Mouse (Mus musculus) ES-E14 (cell line): ENCODE results near the gene Ddx58. TPM values are rescaled to one million over a fixed set of nuclear protein-coding genes. Genes with fewer than 3 reads are reported as not detected.
A peak's percentile ranks its signal among the peaks of the same experiment; 100 is the strongest.

ENCODE experiments used
- DNase-seq: peaks from one replicate; pipeline ENCODE4 v3.0.0-alpha.2; 2013; ENCODE audit warnings: low read depth, low spot score
- H3K27ac ChIP-seq: 2 replicates; pipeline ENCODE4 v1.5.1; 2012; ENCODE audit warnings: low read depth, mild to moderate bottlenecking, low read length, moderate library complexity, mixed read lengths; ENCODE audit not compliant: poor library complexity, insufficient read depth, severe bottlenecking
- H3K36me3 ChIP-seq: 2 replicates; pipeline ENCODE4 v1.6.1; 2012; ENCODE audit warnings: mild to moderate bottlenecking, low read length, moderate library complexity, mixed read lengths; ENCODE audit not compliant: control insufficient read depth, poor library complexity, insufficient read depth, severe bottlenecking
- H3K4me1 ChIP-seq, 2 experiments: fragments of 150-350 bp in 1 of 2; sonication (generic) in 1 of 2; 2 replicates each; pipeline ENCODE4 v1.6.1; 2012; ENCODE audit warnings: low read length in 2 of 2, mild to moderate bottlenecking in 1 of 2, mixed read lengths in 1 of 2; ENCODE audit not compliant: control insufficient read depth in 2 of 2, insufficient read depth in 2 of 2, poor library complexity in 1 of 2
- H3K4me3 ChIP-seq, 2 experiments: fragments of 150-350 bp in 1 of 2; sonication (generic) in 1 of 2; 2 replicates each; pipeline ENCODE4 v1.5.1; 2012; ENCODE audit warnings: low read length in 2 of 2, low read depth in 1 of 2, mild to moderate bottlenecking in 1 of 2, mixed read lengths in 1 of 2; ENCODE audit not compliant: insufficient read depth in 1 of 2, poor library complexity in 1 of 2, severe bottlenecking in 1 of 2
- H3K9ac ChIP-seq: 2 replicates; pipeline ENCODE4 v1.6.1; 2012; ENCODE audit warnings: low read depth, mild to moderate bottlenecking, low read length, mixed read lengths; ENCODE audit not compliant: poor library complexity, insufficient read depth, severe bottlenecking
- H3K9me3 ChIP-seq: fragments of 150-350 bp; sonication (generic); 2 replicates; pipeline ENCODE4 v1.6.1; 2012; ENCODE audit warnings: low read depth, mild to moderate bottlenecking, low read length; ENCODE audit not compliant: control insufficient read depth, insufficient read depth
- CHD2 ChIP-seq: IDR thresholded peaks from 2 replicates; pipeline ENCODE4 v1.6.1; 2014; ENCODE audit warnings: mild to moderate bottlenecking, low read depth, low read length, inconsistent platforms
- HCFC1 ChIP-seq: IDR thresholded peaks from 2 replicates; pipeline ENCODE4 v1.6.1; 2012; ENCODE audit warnings: low read length, inconsistent platforms, borderline replicate concordance; ENCODE audit not compliant: insufficient read depth
- MAFK ChIP-seq: IDR thresholded peaks from 2 replicates; pipeline ENCODE4 v1.6.1; 2014; ENCODE audit warnings: mild to moderate bottlenecking, low read depth, low read length, inconsistent platforms; ENCODE audit not compliant: insufficient read depth
- ZC3H11A ChIP-seq: IDR thresholded peaks from 2 replicates; pipeline ENCODE4 v1.6.1; 2012; ENCODE audit warnings: low read depth, mild to moderate bottlenecking, inconsistent platforms, low read length, borderline replicate concordance
- ZNF384 ChIP-seq: IDR thresholded peaks from 2 replicates; pipeline ENCODE4 v1.6.1; 2012; ENCODE audit warnings: low read depth, low read length, inconsistent platforms
- in situ Hi-C, 2 experiments: fragments of 600-800 bp; cut with MboI; formaldehyde crosslinking; loops; one replicate each; pipeline ENCODE4 v1.15.1; 2025; ENCODE audit warnings: low sequenced_read_pairs in 2 of 2, inconsistent platforms in 1 of 2; ENCODE audit not compliant: unreplicated experiment in 2 of 2
- total RNA-seq: library from RNA; depleted of rRNA; stranded (reverse); fragments of 300-350 nt; gene quantifications from 2 replicates; pipeline ENCODE4 v1.2.3, GENCODE M21; 2012

Ddx58 gene
- total RNA-seq, 1 experiment, result 19.0 TPM

DNA sequence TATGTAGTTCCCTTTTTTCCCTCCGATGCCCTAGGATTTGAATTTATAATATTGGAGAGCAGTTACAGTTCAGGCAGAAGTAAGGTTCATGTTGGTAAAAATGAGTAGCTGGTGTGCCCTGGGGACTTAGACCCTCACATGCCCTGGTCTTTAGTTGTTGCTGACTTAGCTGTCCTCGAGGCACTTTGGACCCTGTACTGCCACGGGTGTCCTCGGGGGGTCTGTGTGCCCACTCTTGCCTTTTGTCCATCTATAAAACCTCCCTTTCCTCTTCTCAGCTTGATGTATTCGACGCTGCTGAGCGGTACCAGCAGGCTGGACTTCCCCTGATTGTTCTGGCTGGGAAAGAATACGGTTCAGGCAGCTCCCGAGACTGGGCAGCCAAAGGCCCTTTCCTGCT is 46.2 kb downstream of the Ddx58 start:
- Histone ChIP-seq H3K4me1 (peaks cover 0 to 10% of the 10 kb centered on the region in 2 experiments; a peak in 2 of 4 replicates), H3K27ac (no peak overlapping the region), H3K9me3 (no peaks in the 10 kb centered on the region), H3K36me3 (peaks cover 13% of the 10 kb centered on the region; the same call in 1 of the 2 replicates), H3K4me3 (no peak overlapping the region), H3K9ac (no peak overlapping the region)
- no peak for DNase-seq
- no peak for TF ChIP-seq ZNF384
- no peak for TF ChIP-seq ZC3H11A
- TF ChIP-seq MAFK, result no peak
- in situ Hi-C loops, result no loop called here

DNA sequence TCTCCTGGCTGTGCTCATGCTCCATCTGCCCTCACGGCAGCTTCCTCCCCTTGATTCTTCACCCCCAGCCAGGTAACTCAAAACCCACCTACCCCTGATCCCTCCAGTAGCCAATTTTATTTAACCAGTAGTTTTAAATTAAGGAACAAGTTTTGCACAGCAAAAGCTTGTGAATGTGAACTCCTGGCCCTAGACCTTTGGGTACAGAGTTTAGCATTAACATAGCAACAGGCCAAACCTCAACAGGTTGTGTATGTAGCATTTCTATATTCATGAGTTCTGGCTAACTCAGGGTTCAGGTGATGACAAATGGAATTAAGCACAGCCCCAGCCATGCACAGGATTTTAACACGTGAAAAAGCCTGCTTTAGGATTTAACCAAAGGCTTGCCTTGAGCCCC is 47.4 kb downstream of the Ddx58 start:
- H3K4me1 ChIP-seq, result peaks cover 0 to 16% of the 10 kb centered on the region in 2 experiments; a peak in 3 of 4 replicates
- no peak for DNase-seq
- H3K9me3 ChIP-seq, result no peaks in the 10 kb centered on the region
- H3K9ac ChIP-seq, result no peak overlapping the region
- H3K27ac ChIP-seq, result no peak overlapping the region; the same call in 1 of the 2 replicates
- no peak for TF ChIP-seq CHD2
- no peak overlapping the region for H3K4me3 ChIP-seq
- H3K36me3 ChIP-seq, result peaks cover 13% of the 10 kb centered on the region; the same call in 1 of the 2 replicates
- in situ Hi-C loops, result no loop called here

DNA sequence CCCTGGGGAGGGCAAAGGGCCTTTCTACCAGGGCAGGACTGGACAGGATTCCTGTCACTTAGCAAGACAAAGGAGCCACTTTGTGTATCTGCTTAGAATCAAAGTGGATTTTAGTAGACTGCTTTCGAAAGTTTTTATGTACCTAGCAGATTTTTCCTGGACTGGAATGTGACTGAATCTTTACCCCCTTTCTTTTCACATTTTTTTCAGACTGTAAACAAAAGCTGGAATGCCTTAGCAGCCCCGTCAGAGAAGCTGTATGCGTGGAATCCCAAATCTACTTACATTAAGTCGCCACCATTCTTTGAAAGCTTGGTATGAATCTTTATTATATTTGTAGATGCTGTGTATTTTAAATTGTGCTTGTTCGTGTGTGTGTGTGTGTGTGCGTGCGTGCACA is 51.7 kb downstream of the Ddx58 start:
- Histone ChIP-seq H3K9ac (no peak overlapping the region), H3K27ac (no peak overlapping the region; the same call in 1 of the 2 replicates), H3K4me3 (no peak overlapping the region), H3K4me1 (peaks cover 0 to 16% of the 10 kb centered on the region in 2 experiments; a peak in 3 of 4 replicates), H3K9me3 (no peaks in the 10 kb centered on the region), H3K36me3 (peaks cover 13% of the 10 kb centered on the region; the same call in 1 of the 2 replicates)
- no peak for DNase-seq
- in situ Hi-C loops, result no loop called here
- TF ChIP-seq ZNF384 (peak; percentile 50; the same call in 1 of the 2 replicates), CHD2 (no peak), ZC3H11A (no peak), HCFC1 (no peak)

DNA sequence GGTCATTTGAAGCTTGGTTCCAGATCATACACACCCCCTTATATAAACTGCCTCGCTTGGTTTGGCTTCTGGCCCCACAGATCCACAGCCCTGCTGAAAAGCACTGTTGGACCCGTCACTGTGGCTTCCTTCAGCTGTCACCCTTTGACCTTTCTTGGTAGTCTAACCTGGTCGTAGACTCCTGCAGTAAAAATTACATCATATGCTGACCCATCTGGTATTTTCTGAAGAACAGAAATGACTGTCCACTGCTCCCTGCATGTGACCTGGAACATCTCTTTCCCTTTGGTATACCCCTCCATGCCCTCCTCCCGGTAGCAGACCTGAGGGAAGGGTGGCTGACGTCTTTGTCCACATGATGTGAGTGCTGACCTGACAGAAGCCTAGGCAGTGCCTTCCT is 55.2 kb downstream of the Ddx58 start:
- DNase-seq, result no peak
- no peak for TF ChIP-seq CHD2
- Histone ChIP-seq H3K9ac (no peak overlapping the region), H3K36me3 (peaks cover 15% of the 10 kb centered on the region; the same call in 1 of the 2 replicates), H3K9me3 (no peaks in the 10 kb centered on the region), H3K27ac (no peak overlapping the region), H3K4me3 (no peak overlapping the region), H3K4me1 (peaks cover 0 to 6% of the 10 kb centered on the region in 2 experiments; a peak in 2 of 4 replicates)
- in situ Hi-C loops, result loop anchor here in 1 of 2 experiments (5.0 kb wide), 1 partner anchor 98 kb away; no protein-coding TSS in a partner anchor

DNA sequence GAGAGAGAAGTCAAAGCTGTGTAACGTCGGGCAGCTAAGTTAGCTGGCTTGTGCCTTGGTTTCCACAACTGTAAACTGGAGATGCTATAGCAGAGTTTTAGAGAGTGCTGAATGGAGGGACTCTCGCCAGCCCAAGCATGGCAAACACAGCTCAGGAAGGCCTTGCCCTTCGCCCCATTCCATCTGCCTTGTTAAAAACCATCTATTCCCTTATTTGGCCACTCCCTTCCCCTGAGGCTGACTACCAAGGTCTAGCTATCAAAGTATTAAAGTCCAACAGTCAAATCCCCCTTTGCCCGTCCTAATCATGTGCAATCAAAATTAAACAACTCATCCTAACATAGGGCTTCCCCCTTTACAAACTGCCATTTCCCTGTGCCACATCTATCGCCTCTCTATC is 55.8 kb downstream of the Ddx58 start:
- no peak for DNase-seq
- Histone ChIP-seq H3K4me3 (no peak overlapping the region), H3K4me1 (peaks cover 0 to 5% of the 10 kb centered on the region in 2 experiments; a peak in 2 of 4 replicates), H3K9ac (no peak overlapping the region), H3K27ac (no peak overlapping the region), H3K9me3 (no peaks in the 10 kb centered on the region), H3K36me3 (peaks cover 15% of the 10 kb centered on the region; the same call in 1 of the 2 replicates)
- TF ChIP-seq MAFK (no peak), ZNF384 (no peak)
- in situ Hi-C loops, result loop anchor here in 1 of 2 experiments (5.0 kb wide), 1 partner anchor 99 kb away; no protein-coding TSS in a partner anchor
